Comparison of ENCODE assay signal across 11 mouse cellular contexts in genomic region chr5:43554871-43555270, GRCm38 (mm10). TPM values are rescaled to one million over a fixed set of nuclear protein-coding genes. Genes with fewer than 3 reads are reported as not detected.
A peak's percentile ranks its signal among the peaks of the same experiment; 100 is the strongest.
DNase-seq lines count a peak whose midpoint lies in the region; ATAC-seq lines count a peak whose summit lies in the region.
"Had no signal": no experiment of that assay in that cellular context is flagged by ENCODE, and none has a peak within 500 bp of the region (broad histone marks: within the 10 kb centered on the region; RNA-seq: fewer than 3 reads in every experiment).

No protein-coding gene starts in this region.

- H3K4me3 ChIP-seq in intestine, embryonic 16.5 days (ENCODE audit: low read length): no peak overlapping the region
- H3K4me3 ChIP-seq in intestine, embryonic 15.5 days (replicated peaks): no peak overlapping the region
- H3K4me3 ChIP-seq in hindbrain, embryonic 16.5 days (ENCODE audit: low read length): no peak overlapping the region
- H3K4me3 ChIP-seq: embryonic facial prominence, embryonic 13.5 days; stomach, embryonic 15.5 days had no signal

- H3K4me1 ChIP-seq in intestine, embryonic 16.5 days (ENCODE audit: control insufficient read depth, insufficient read depth, low read length): peaks cover 3% of the 10 kb centered on the region; the same call in 1 of the 2 replicates
- 0 out of 2 replicates have a peak, but pooled peaks cover under 1% of the 10 kb centered on the region for H3K4me1 ChIP-seq in intestine, embryonic 15.5 days (replicated peaks)
- H3K4me1 ChIP-seq in hindbrain, embryonic 16.5 days (ENCODE audit: control insufficient read depth, insufficient read depth, low read depth, low read length): no peaks in the 10 kb centered on the region

- DNase-seq in R1 (ENCODE audit: low read depth, low spot score): peak; percentile 89
- peak; percentile 36 for DNase-seq in heart, postnatal 4 days
- peak; percentile 75 for DNase-seq in lung, postnatal 10 days
- no peak for DNase-seq in cerebellum, adult 9-10 months
- DNase-seq: adrenal gland, adult 8-10 months had no signal

- H3K36me3 ChIP-seq in intestine, embryonic 16.5 days (ENCODE audit: control insufficient read depth, insufficient read depth, low read length): no peaks in the 10 kb centered on the region
- no peaks in the 10 kb centered on the region for H3K36me3 ChIP-seq in intestine, embryonic 15.5 days
- H3K36me3 ChIP-seq in hindbrain, embryonic 16.5 days (ENCODE audit: control insufficient read depth, insufficient read depth, low read length): no peaks in the 10 kb centered on the region
- H3K36me3 ChIP-seq: embryonic facial prominence, embryonic 13.5 days; stomach, embryonic 15.5 days had no signal

- no peak overlapping the region for H3K4me2 ChIP-seq in intestine, embryonic 16.5 days (ENCODE audit: low read depth, low read length)
- no peak overlapping the region for H3K4me2 ChIP-seq in intestine, embryonic 15.5 days (replicated peaks)
- H3K4me2 ChIP-seq in hindbrain, embryonic 16.5 days (ENCODE audit: low read length): no peak overlapping the region
- H3K4me2 ChIP-seq: embryonic facial prominence, embryonic 13.5 days; stomach, embryonic 15.5 days had no signal

- WGBS in intestine, embryonic 16.5 days: 39% methylated on average over 2 of the region's 2 CpGs
- WGBS in intestine, embryonic 15.5 days: 33% methylated on average over 2 of the region's 2 CpGs
- WGBS in hindbrain, embryonic 16.5 days: 21% methylated on average over 2 of the region's 2 CpGs

- H3K27me3 ChIP-seq in intestine, embryonic 16.5 days (replicated peaks; ENCODE audit: control insufficient read depth, insufficient read depth, low read length): no peaks in the 10 kb centered on the region
- H3K27me3 ChIP-seq in intestine, embryonic 15.5 days (replicated peaks): no peaks in the 10 kb centered on the region
- H3K27me3 ChIP-seq in hindbrain, embryonic 16.5 days (replicated peaks; ENCODE audit: control insufficient read depth, insufficient read depth, low read length): no peaks in the 10 kb centered on the region
- H3K27me3 ChIP-seq: embryonic facial prominence, embryonic 13.5 days; stomach, embryonic 15.5 days had no signal

- no peak overlapping the region for H3K27ac ChIP-seq in intestine, embryonic 16.5 days (ENCODE audit: low read length)
- H3K27ac ChIP-seq in intestine, embryonic 15.5 days: no peak overlapping the region
- H3K27ac ChIP-seq in hindbrain, embryonic 16.5 days (ENCODE audit: low read depth, low read length): no peak overlapping the region
- H3K27ac ChIP-seq: stomach, embryonic 15.5 days had no signal

- ATAC-seq in intestine, embryonic 16.5 days: 0 out of 2 replicates have a peak, but pooled peaks have one; percentile 23
- ATAC-seq in intestine, embryonic 15.5 days: no peak
- ATAC-seq in hindbrain, embryonic 16.5 days: no peak
- ATAC-seq: intestine, postnatal 0 days had no signal

- H3K9ac ChIP-seq in intestine, embryonic 16.5 days (ENCODE audit: low read depth, low read length): no peak overlapping the region
- no peak overlapping the region for H3K9ac ChIP-seq in intestine, embryonic 15.5 days
- H3K9ac ChIP-seq in hindbrain, embryonic 16.5 days (ENCODE audit: low read depth, low read length): no peak overlapping the region
- H3K9ac ChIP-seq: embryonic facial prominence, embryonic 13.5 days; stomach, embryonic 15.5 days had no signal

- H3K9me3 ChIP-seq in intestine, embryonic 16.5 days (ENCODE audit: control insufficient read depth, low read length): no peaks in the 10 kb centered on the region
- no peaks in the 10 kb centered on the region for H3K9me3 ChIP-seq in intestine, embryonic 15.5 days
- no peaks in the 10 kb centered on the region for H3K9me3 ChIP-seq in hindbrain, embryonic 16.5 days (ENCODE audit: control insufficient read depth, low read length)
- H3K9me3 ChIP-seq: embryonic facial prominence, embryonic 13.5 days; stomach, embryonic 15.5 days had no signal

RNA-seq across cellular contexts. Expression of gene C1qtnf7, which starts 39.5 kb away (rescaled TPM):
- polyA plus RNA-seq in intestine, embryonic 16.5 days (2015; fragmentation: Nextera tagmentation; extraction: Ambion mirVana): 4.1 and 4.8 TPM in 2 replicates
- polyA plus RNA-seq in intestine, embryonic 15.5 days (2015; fragmentation: Nextera tagmentation; extraction: Ambion mirVana): 7.3 and 7.5 TPM in 2 replicates
- 1 to 10 TPM; 8.1 to 9.8 TPM for total RNA-seq in heart, postnatal 4 days (2021)
- polyA plus RNA-seq in hindbrain, embryonic 16.5 days (2015; fragmentation: Nextera tagmentation; extraction: Ambion mirVana): 1.2 and 1.9 TPM in 2 replicates
